Mouse (Mus musculus) layer of hippocampus, adult 2 months (tissue): ENCODE data around the gene Spsb4. TPM values are rescaled to one million over a fixed set of nuclear protein-coding genes. Genes with fewer than 3 reads are reported as not detected.

ENCODE experiments used
- DNase-seq, 2 experiments: peaks; one replicate each; pipeline ENCODE4 v3.0.0; 2022; ENCODE audit warnings: low spot score in 2 of 2
- H3K27ac ChIP-seq: fragments of 200-600 bp; 2 replicates; pipeline ENCODE4 v1.8.1; 2022
- H3K4me3 ChIP-seq: fragments of 200-600 bp; 2 replicates; pipeline ENCODE4 v1.8.1; 2022; ENCODE audit warnings: mild to moderate bottlenecking
- CTCF ChIP-seq: fragments of 200-600 bp; conservative IDR thresholded peaks from 2 replicates; pipeline ENCODE4 v1.8.1; 2022; ENCODE audit warnings: antibody characterized with exemption, mild to moderate bottlenecking, moderate library complexity
- total RNA-seq, 2 experiments: library from RNA; stranded (reverse); gene quantifications; 2 replicates each; pipeline ENCODE4 v1.2.3; 2021

The Spsb4 gene
- total RNA-seq, 2 experiments from 2014 or later: 4.9 to 5.1 TPM

DNA sequence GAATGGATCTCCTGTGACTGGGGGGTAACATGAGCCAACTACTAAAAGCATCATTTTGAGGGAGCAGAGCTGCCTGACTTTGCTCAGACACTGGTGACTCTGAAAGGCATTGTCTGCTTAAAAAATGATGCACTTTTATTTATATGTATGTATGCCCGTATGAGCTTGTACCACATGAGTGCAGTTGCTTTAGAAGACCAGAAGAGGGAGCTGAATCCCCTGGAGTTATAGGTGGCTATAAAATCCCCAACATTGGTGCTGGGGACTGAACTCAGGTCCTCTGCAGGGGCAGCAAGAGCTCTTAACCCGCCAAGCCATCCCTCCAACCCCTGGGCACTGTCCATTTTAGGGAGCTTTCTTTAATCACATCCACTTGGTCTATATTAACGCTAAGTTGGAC is 104.6 kb downstream of the Spsb4 start:
- no peak for DNase-seq
- H3K27ac ChIP-seq: no peak overlapping the region
- H3K4me3 ChIP-seq: no peak overlapping the region
- TF ChIP-seq CTCF: peak; percentile 51

- no peak for DNase-seq
Observed at GRCm38 (mm10) chr9:96909503-96909902, 109.1 kb downstream of the Spsb4 start.

GRCm38 (mm10) chr9:96908737-96909136 is 109.9 kb downstream of the Spsb4 start:
- no peak for DNase-seq
- no peak overlapping the region for H3K4me3 ChIP-seq
- H3K27ac ChIP-seq: no peak overlapping the region
- TF ChIP-seq CTCF: no peak

More at GRCm38 (mm10) chr9:96909503-96909902, 109.1 kb downstream of the Spsb4 start:
- Histone ChIP-seq H3K4me3 (no peak overlapping the region), H3K27ac (no peak overlapping the region)
- no peak for TF ChIP-seq CTCF

DNA sequence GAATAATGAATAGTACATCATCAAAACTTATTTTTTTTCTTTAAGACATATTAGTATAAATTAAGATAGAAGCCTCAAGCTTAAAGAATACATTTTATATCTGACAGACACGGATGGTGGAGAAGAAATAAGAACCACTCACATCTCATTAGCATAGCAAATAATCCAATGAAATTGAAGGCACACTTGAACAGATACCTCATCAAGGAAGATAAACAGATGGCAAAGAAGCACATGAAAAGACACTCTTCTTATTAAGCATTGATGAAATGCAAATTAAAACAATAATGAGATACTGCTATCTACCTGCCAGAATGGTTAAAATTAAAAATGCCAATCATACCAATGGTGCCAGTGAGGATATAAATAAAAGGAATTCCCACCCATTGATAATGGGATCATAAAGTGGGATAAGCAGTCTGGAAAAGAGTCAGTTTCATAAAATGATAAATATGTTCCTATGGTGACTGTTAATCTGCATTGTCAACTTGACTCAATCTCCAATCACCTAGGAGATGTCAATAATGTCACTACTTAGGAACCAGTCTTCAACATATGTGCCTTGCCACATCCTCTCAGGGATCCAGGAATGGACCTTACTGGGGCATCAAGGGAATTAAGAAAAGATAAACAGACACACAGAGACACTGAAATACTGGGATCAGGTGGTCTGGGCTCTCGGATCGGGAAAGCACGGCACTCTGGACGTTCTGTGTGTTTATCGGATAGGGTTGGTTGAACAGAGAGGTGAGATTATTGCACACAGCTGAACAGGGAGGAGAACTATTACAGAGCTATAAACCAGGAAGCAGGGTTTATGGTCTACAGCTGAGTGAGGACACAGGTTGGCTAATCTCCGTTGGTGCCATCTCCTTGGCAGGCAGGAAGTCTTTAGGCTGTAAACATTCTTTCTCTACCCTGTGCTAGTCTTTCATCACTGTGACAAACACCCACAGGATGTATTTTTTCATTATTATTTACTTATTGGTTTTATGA is 114.0 kb downstream of the Spsb4 start:
- no peak for DNase-seq
- H3K27ac ChIP-seq: no peak overlapping the region
- TF ChIP-seq CTCF: no peak
- no peak overlapping the region for H3K4me3 ChIP-seq

- Histone ChIP-seq H3K4me3 (no peak overlapping the region), H3K27ac (no peak overlapping the region)
- TF ChIP-seq CTCF: no peak
- no peak for DNase-seq
Observed at GRCm38 (mm10) chr9:96899717-96900116, 118.9 kb downstream of the Spsb4 start.

DNA sequence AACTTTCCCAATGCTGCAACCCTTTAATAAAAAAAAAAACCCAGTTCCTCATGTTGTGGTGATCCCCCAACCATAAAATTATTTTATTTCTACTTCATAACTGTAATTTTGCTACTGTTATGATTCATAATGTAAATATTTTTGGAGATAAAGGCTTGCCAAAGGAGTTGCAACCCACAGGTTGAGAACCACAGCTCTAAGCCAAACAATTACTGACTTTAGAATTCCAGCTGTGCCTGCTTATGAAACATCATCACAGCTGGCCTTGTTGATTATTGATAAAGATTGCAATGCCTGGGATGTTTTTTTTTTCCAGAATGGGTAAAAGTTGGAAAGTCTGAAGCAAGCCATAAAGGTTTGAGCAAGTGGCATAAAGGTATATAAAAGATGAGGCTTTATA is 119.6 kb downstream of the Spsb4 start:
- no peak for TF ChIP-seq CTCF
- DNase-seq: no peak
- Histone ChIP-seq H3K27ac (no peak overlapping the region), H3K4me3 (no peak overlapping the region)

GRCm38 (mm10) chr9:96896690-96897089 is 122.0 kb downstream of the Spsb4 start:
- no peak for TF ChIP-seq CTCF
- no peak for DNase-seq
- no peak overlapping the region for H3K4me3 ChIP-seq
- H3K27ac ChIP-seq: no peak overlapping the region

- no peak for DNase-seq
- Histone ChIP-seq H3K27ac (no peak overlapping the region), H3K4me3 (no peak overlapping the region)
- TF ChIP-seq CTCF: no peak
Observed at GRCm38 (mm10) chr9:96893582-96893981, 125.1 kb downstream of the Spsb4 start.

Other genes with a start within 250 kb of the Spsb4 start
- gene Pxylp1, start 126.2 kb downstream of the Spsb4 start, total RNA-seq: 10 to 100 TPM; 17.7 to 20.2 TPM
- 10 to 100 TPM; 77.0 to 81.2 TPM for gene Slc25a36, start 92.3 kb upstream of the Spsb4 start, total RNA-seq